Mouse (Mus musculus) erythroid progenitor cell, adult 5-6 weeks (primary cell): Measurements from ENCODE around the gene Wipf1. TPM values are rescaled to one million over a fixed set of nuclear protein-coding genes. Genes with fewer than 3 reads are reported as not detected.

Experiments used
- ATAC-seq: replicated peaks from 2 replicates; pipeline ENCODE4 v1.8.0; 2016; ENCODE audit warnings: moderate number of reproducible peaks, mild to moderate bottlenecking, moderate TSS enrichment, inconsistent platforms; ENCODE audit not compliant: poor library complexity, low FRiP score, severe bottlenecking
- total RNA-seq, 2 experiments: library from RNA; stranded (forward) in 1 of 2; stranded (reverse) in 1 of 2; fragments of 150-400 nt in 1 of 2; fragments of 186-747, 209-891 nt in 1 of 2; gene quantifications; 2 replicates each; pipeline versions ENCODE4 v1.2.3 to v1.2.4; 2015 to 2017; ENCODE audit warnings: low replicate concordance in 2 of 2

The Wipf1 gene
- total RNA-seq, 2 experiments from 2014 or later: 3.6 to 12.6 TPM

- peak; percentile 31 for ATAC-seq
Measured at GRCm38 (mm10) chr2:73484561-73485235, 44.8 kb downstream of the Wipf1 start.

GRCm38 (mm10) chr2:73478805-73479204 is 50.7 kb downstream of the Wipf1 start:
- ATAC-seq: no peak

- ATAC-seq: no peak
Measured at GRCm38 (mm10) chr2:73477501-73477900, 52.0 kb downstream of the Wipf1 start.

- no peak for ATAC-seq
Measured at GRCm38 (mm10) chr2:73475519-73475918, 54.0 kb downstream of the Wipf1 start.

GRCm38 (mm10) chr2:73472130-73472529 is 57.4 kb downstream of the Wipf1 start:
- no peak; the same call in 1 of the 2 replicates for ATAC-seq

GRCm38 (mm10) chr2:73470146-73470630 is 59.3 kb downstream of the Wipf1 start:
- peak; percentile 22; the same call in 1 of the 2 replicates for ATAC-seq

GRCm38 (mm10) chr2:73469552-73469951 is 60.0 kb downstream of the Wipf1 start:
- ATAC-seq: no peak

GRCm38 (mm10) chr2:73468993-73469392 is 60.5 kb downstream of the Wipf1 start:
- no peak for ATAC-seq

- no peak for ATAC-seq
Measured at GRCm38 (mm10) chr2:73467071-73467851, 62.3 kb downstream of the Wipf1 start.

- ATAC-seq: no peak
Measured at GRCm38 (mm10) chr2:73466481-73466880, 63.1 kb downstream of the Wipf1 start.

- ATAC-seq: no peak
Measured at GRCm38 (mm10) chr2:73463431-73464194, 65.9 kb downstream of the Wipf1 start.

- ATAC-seq: no peak
Measured at GRCm38 (mm10) chr2:73462757-73463339, 66.7 kb downstream of the Wipf1 start.

GRCm38 (mm10) chr2:73462265-73462664 is 67.3 kb downstream of the Wipf1 start:
- no peak for ATAC-seq

GRCm38 (mm10) chr2:73460168-73460567 is 69.4 kb downstream of the Wipf1 start:
- no peak for ATAC-seq

- ATAC-seq: no peak
Measured at GRCm38 (mm10) chr2:73459607-73460153, 69.9 kb downstream of the Wipf1 start.

GRCm38 (mm10) chr2:73456886-73457285 is 72.6 kb downstream of the Wipf1 start:
- ATAC-seq: no peak

GRCm38 (mm10) chr2:73456154-73456553 is 73.4 kb downstream of the Wipf1 start:
- no peak for ATAC-seq

GRCm38 (mm10) chr2:73455541-73455940 is 74.0 kb downstream of the Wipf1 start:
- no peak for ATAC-seq

- 0 out of 2 replicates have a peak, but pooled peaks have one; percentile 46 for ATAC-seq
Measured at GRCm38 (mm10) chr2:73454682-73455081, 74.9 kb downstream of the Wipf1 start.

GRCm38 (mm10) chr2:73454186-73454585 is 75.3 kb downstream of the Wipf1 start:
- no peak for ATAC-seq
